Mouse (Mus musculus): Measurements from ENCODE around the gene Zfand3. TPM values are rescaled to one million over a fixed set of nuclear protein-coding genes. Genes with fewer than 3 reads are reported as not detected.

Gene Zfand3
- polyA plus RNA-seq, 1 experiment, result 158 TPM

GRCm38 (mm10) chr17:30199374-30200247, 195.1 kb downstream of the Zfand3 start:
- Histone ChIP-seq H3K4me3 (ENCODE audit: insufficient read depth, low read length) (no peak overlapping the region), H3K4me1 (ENCODE audit: control insufficient read depth, insufficient read depth, low read length) (peaks cover 38% of the 10 kb centered on the region), H3K27ac (ENCODE audit: insufficient read depth, low read length) (no peak overlapping the region; the same call in 1 of the 2 replicates)
- TF ChIP-seq CTCF (IDR thresholded peaks at IDR 0.05; ENCODE audit: borderline replicate concordance, insufficient read depth, low read length) (no peak), POLR2A (IDR thresholded peaks at IDR 0.05; ENCODE audit: low read depth, low read length) (no peak)

- H3K4me1 ChIP-seq (ENCODE audit: control insufficient read depth, insufficient read depth, low read length), result peaks cover 38% of the 10 kb centered on the region
- TF ChIP-seq POLR2A (IDR thresholded peaks at IDR 0.05; ENCODE audit: low read depth, low read length) (no peak), CTCF (IDR thresholded peaks at IDR 0.05; ENCODE audit: borderline replicate concordance, insufficient read depth, low read length) (no peak)
- H3K4me3 ChIP-seq (ENCODE audit: insufficient read depth, low read length), result no peak overlapping the region
- no peak overlapping the region for H3K27ac ChIP-seq (ENCODE audit: insufficient read depth, low read length)
Measured at GRCm38 (mm10) chr17:30200283-30200682, 195.8 kb downstream of the Zfand3 start.

- Histone ChIP-seq H3K27ac (ENCODE audit: insufficient read depth, low read length) (no peak overlapping the region), H3K4me3 (ENCODE audit: insufficient read depth, low read length) (no peak overlapping the region), H3K4me1 (ENCODE audit: control insufficient read depth, insufficient read depth, low read length) (peaks cover 11% of the 10 kb centered on the region; the same call in 1 of the 2 replicates)
- TF ChIP-seq POLR2A (IDR thresholded peaks at IDR 0.05; ENCODE audit: low read depth, low read length) (no peak), CTCF (IDR thresholded peaks at IDR 0.05; ENCODE audit: borderline replicate concordance, insufficient read depth, low read length) (no peak)
Measured at GRCm38 (mm10) chr17:30205062-30205825, 200.7 kb downstream of the Zfand3 start.

DNA sequence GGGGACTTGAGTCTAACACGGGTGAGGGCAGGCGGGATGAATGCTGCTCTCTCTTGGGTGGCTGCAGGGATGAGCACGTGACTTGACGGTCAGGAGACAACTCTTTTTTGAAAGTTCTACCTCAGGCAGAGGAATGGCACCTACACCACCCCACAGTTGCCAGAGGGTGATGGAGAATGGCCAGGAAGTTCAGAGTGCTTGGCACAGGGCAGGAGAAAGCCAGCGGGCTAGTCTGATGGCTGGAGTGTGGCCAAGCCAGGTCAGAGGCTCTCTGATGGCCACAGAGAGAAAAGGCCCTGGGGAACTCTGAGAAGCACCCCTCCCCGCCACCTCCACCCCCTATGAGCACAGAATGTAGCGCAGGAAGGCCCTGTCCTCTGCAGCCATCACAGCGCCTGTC, 205.7 kb downstream of the Zfand3 start:
- Histone ChIP-seq H3K27ac (ENCODE audit: insufficient read depth, low read length) (no peak overlapping the region), H3K4me3 (ENCODE audit: insufficient read depth, low read length) (no peak overlapping the region), H3K4me1 (ENCODE audit: control insufficient read depth, insufficient read depth, low read length) (0 out of 2 replicates have a peak, but pooled peaks cover 2% of the 10 kb centered on the region)
- TF ChIP-seq POLR2A (IDR thresholded peaks at IDR 0.05; ENCODE audit: low read depth, low read length) (no peak), CTCF (IDR thresholded peaks at IDR 0.05; ENCODE audit: borderline replicate concordance, insufficient read depth, low read length) (no peak)

- no peak for TF ChIP-seq CTCF (IDR thresholded peaks at IDR 0.05; ENCODE audit: borderline replicate concordance, insufficient read depth, low read length)
- no peak for TF ChIP-seq POLR2A (IDR thresholded peaks at IDR 0.05; ENCODE audit: low read depth, low read length)
- 0 out of 2 replicates have a peak, but pooled peaks cover 2% of the 10 kb centered on the region for H3K4me1 ChIP-seq (ENCODE audit: control insufficient read depth, insufficient read depth, low read length)
- H3K4me3 ChIP-seq (ENCODE audit: insufficient read depth, low read length), result no peak overlapping the region
- no peak overlapping the region for H3K27ac ChIP-seq (ENCODE audit: insufficient read depth, low read length)
Measured at GRCm38 (mm10) chr17:30210936-30211335, 206.4 kb downstream of the Zfand3 start.

GRCm38 (mm10) chr17:30212647-30213046, 208.1 kb downstream of the Zfand3 start:
- Histone ChIP-seq H3K4me3 (ENCODE audit: insufficient read depth, low read length) (no peak overlapping the region), H3K27ac (ENCODE audit: insufficient read depth, low read length) (no peak overlapping the region), H3K4me1 (ENCODE audit: control insufficient read depth, insufficient read depth, low read length) (0 out of 2 replicates have a peak, but pooled peaks cover 2% of the 10 kb centered on the region)
- TF ChIP-seq CTCF (IDR thresholded peaks at IDR 0.05; ENCODE audit: borderline replicate concordance, insufficient read depth, low read length) (no peak), POLR2A (IDR thresholded peaks at IDR 0.05; ENCODE audit: low read depth, low read length) (no peak)

- Histone ChIP-seq H3K4me1 (ENCODE audit: control insufficient read depth, insufficient read depth, low read length) (0 out of 2 replicates have a peak, but pooled peaks cover 2% of the 10 kb centered on the region), H3K27ac (ENCODE audit: insufficient read depth, low read length) (no peak overlapping the region), H3K4me3 (ENCODE audit: insufficient read depth, low read length) (no peak overlapping the region)
- no peak for TF ChIP-seq CTCF (IDR thresholded peaks at IDR 0.05; ENCODE audit: borderline replicate concordance, insufficient read depth, low read length)
- no peak for TF ChIP-seq POLR2A (IDR thresholded peaks at IDR 0.05; ENCODE audit: low read depth, low read length)
Measured at GRCm38 (mm10) chr17:30213371-30213770, 208.8 kb downstream of the Zfand3 start.

GRCm38 (mm10) chr17:30214393-30214792, 209.9 kb downstream of the Zfand3 start:
- no peak overlapping the region for H3K27ac ChIP-seq (ENCODE audit: insufficient read depth, low read length)
- H3K4me3 ChIP-seq (ENCODE audit: insufficient read depth, low read length), result no peak overlapping the region
- TF ChIP-seq POLR2A (IDR thresholded peaks at IDR 0.05; ENCODE audit: low read depth, low read length), result no peak
- TF ChIP-seq CTCF (IDR thresholded peaks at IDR 0.05; ENCODE audit: borderline replicate concordance, insufficient read depth, low read length), result no peak
- 0 out of 2 replicates have a peak, but pooled peaks cover 2% of the 10 kb centered on the region for H3K4me1 ChIP-seq (ENCODE audit: control insufficient read depth, insufficient read depth, low read length)

GRCm38 (mm10) chr17:30215741-30216140, 211.2 kb downstream of the Zfand3 start:
- Histone ChIP-seq H3K4me3 (ENCODE audit: insufficient read depth, low read length) (no peak overlapping the region), H3K4me1 (ENCODE audit: control insufficient read depth, insufficient read depth, low read length) (0 out of 2 replicates have a peak, but pooled peaks cover 2% of the 10 kb centered on the region), H3K27ac (ENCODE audit: insufficient read depth, low read length) (no peak overlapping the region)
- TF ChIP-seq POLR2A (IDR thresholded peaks at IDR 0.05; ENCODE audit: low read depth, low read length), result no peak
- no peak for TF ChIP-seq CTCF (IDR thresholded peaks at IDR 0.05; ENCODE audit: borderline replicate concordance, insufficient read depth, low read length)
